In the genomic region with DNA sequence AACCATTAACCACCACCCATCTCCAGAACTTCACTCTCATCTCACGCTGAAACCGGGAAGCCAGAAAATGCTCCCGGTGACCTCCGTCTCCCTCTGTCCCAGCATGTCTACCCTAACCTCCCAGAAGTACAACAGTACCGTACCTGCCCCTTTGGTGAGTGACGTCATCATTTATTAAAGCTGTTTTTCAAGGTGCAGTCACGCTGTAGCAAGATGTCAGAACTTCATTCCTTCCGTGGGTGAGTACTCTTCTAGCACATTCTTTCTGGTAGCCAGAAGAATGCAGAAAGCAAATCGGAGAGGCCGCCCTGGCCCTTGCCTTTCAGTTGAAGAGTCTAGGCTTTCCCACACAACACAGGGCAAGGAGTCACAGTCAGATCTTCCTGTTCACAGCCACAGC, we compare ENCODE assay signal across 29 mouse cellular contexts.
DNase-seq lines count a peak whose midpoint lies in the region; ATAC-seq and TF ChIP-seq lines count a peak whose summit lies in the region.
"Had no signal": no experiment of that assay in that cellular context is flagged by ENCODE, and none has a peak within 500 bp of the region (broad histone marks: within the 10 kb centered on the region; RNA-seq: fewer than 3 reads in every experiment).

No protein-coding gene starts in this region.

- no peak for DNase-seq in hindbrain, postnatal 0 days (ENCODE audit: low spot score)
- peak; percentile 61 to 79 for DNase-seq in lung, adult 18-20 months
- peak; percentile 40 for DNase-seq in lung, adult 2 months
- DNase-seq in lung, postnatal 10 days: peak; percentile 42
- DNase-seq in embryo, embryonic 10.5 days (ENCODE audit: low spot score): no peak
- DNase-seq in adrenal gland, postnatal 10 days: no peak
- DNase-seq in left cerebral cortex, adult 2 months (ENCODE audit: extremely low spot score in 1 of 2, low spot score in 2 of 2): no peak
- DNase-seq: adrenal gland, adult 2 months; B cell, adult 2 months; cerebellum, adult 9-10 months; gastrocnemius, postnatal 14 days; heart, postnatal 36 days; kidney, adult 18-20 months; kidney, postnatal 36 days; left cerebral cortex, postnatal 4 days; liver, postnatal 0 days; retina, postnatal 1 day; right cerebral cortex, postnatal 14 days; thymus, adult 18-20 months; thymus, postnatal 25 days had no signal

- no peaks in the 10 kb centered on the region for H3K27me3 ChIP-seq in hindbrain, embryonic 12.5 days
- no peaks in the 10 kb centered on the region for H3K27me3 ChIP-seq in hindbrain, postnatal 0 days (ENCODE audit: insufficient read depth, low read length)
- H3K27me3 ChIP-seq: hindbrain, embryonic 15.5 days; liver, embryonic 12.5 days; neural tube, embryonic 15.5 days had no signal

- no peaks in the 10 kb centered on the region for H3K4me1 ChIP-seq in hindbrain, embryonic 12.5 days
- no peaks in the 10 kb centered on the region for H3K4me1 ChIP-seq in hindbrain, postnatal 0 days (ENCODE audit: insufficient read depth, low read length)
- no peaks in the 10 kb centered on the region; the same call in 1 of the 2 replicates for H3K4me1 ChIP-seq in lung, adult 2 months (ENCODE audit: control insufficient read depth, insufficient read depth, low read length)
- H3K4me1 ChIP-seq: liver, embryonic 12.5 days had no signal

- H3K4me2 ChIP-seq in hindbrain, embryonic 12.5 days (replicated peaks): no peak overlapping the region
- no peak overlapping the region for H3K4me2 ChIP-seq in hindbrain, postnatal 0 days (ENCODE audit: low read depth, low read length)
- H3K4me2 ChIP-seq: forebrain, embryonic 12.5 days; heart, embryonic 11.5 days; liver, embryonic 12.5 days; midbrain, embryonic 12.5 days had no signal

- no peak for TF ChIP-seq POLR2A in lung, adult 2 months (IDR thresholded peaks at IDR 0.05; ENCODE audit: borderline replicate concordance, extremely low read depth, low read depth, low read length)

- H3K9me3 ChIP-seq in hindbrain, embryonic 12.5 days (replicated peaks): no peaks in the 10 kb centered on the region
- H3K9me3 ChIP-seq in hindbrain, postnatal 0 days (ENCODE audit: low read length): no peaks in the 10 kb centered on the region
- H3K9me3 ChIP-seq: forebrain, embryonic 12.5 days; hindbrain, embryonic 15.5 days; liver, embryonic 12.5 days; megakaryocyte, embryonic 14.5 days; midbrain, embryonic 12.5 days; neural tube, embryonic 15.5 days had no signal

- 0 out of 2 replicates have a peak, but pooled peaks have one; percentile 32 for ATAC-seq in hindbrain, embryonic 12.5 days (ENCODE audit: low FRiP score)
- no peak for ATAC-seq in hindbrain, postnatal 0 days
- ATAC-seq: liver, embryonic 12.5 days; liver, postnatal 0 days had no signal

- H3K9ac ChIP-seq in hindbrain, embryonic 12.5 days: no peak overlapping the region
- no peak overlapping the region for H3K9ac ChIP-seq in hindbrain, postnatal 0 days (replicated peaks; ENCODE audit: low read length)
- H3K9ac ChIP-seq: forebrain, embryonic 12.5 days; hindbrain, embryonic 15.5 days; liver, embryonic 12.5 days; liver, postnatal 0 days; midbrain, embryonic 12.5 days; neural tube, embryonic 15.5 days had no signal

- TF ChIP-seq CTCF in hindbrain, postnatal 0 days (IDR thresholded peaks at IDR 0.05; ENCODE audit: low read depth): no peak
- no peak for TF ChIP-seq CTCF in lung, adult 2 months (IDR thresholded peaks at IDR 0.05; ENCODE audit: insufficient read depth, low read length)
- no peak for TF ChIP-seq CTCF in left cerebral cortex, adult 2 months (IDR thresholded peaks at IDR 0.05)

- no peak overlapping the region for H3K27ac ChIP-seq in hindbrain, embryonic 12.5 days
- no peak overlapping the region for H3K27ac ChIP-seq in hindbrain, postnatal 0 days
- H3K27ac ChIP-seq in left cerebral cortex, adult 2 months: no peak overlapping the region
- H3K27ac ChIP-seq: forebrain, embryonic 12.5 days; hindbrain, embryonic 15.5 days; liver, embryonic 12.5 days; midbrain, embryonic 12.5 days; neural tube, embryonic 15.5 days had no signal

- intact Hi-C loops in left cerebral cortex, adult 2 months (cut with DNase I): loop anchor here (2.0 to 10.0 kb wide), 3 partner anchors 130 to 406 kb away; partner anchors contain the start of gene Arid1b

- H3K4me3 ChIP-seq in hindbrain, embryonic 12.5 days: no peak overlapping the region
- no peak overlapping the region for H3K4me3 ChIP-seq in hindbrain, postnatal 0 days (ENCODE audit: low read length)
- H3K4me3 ChIP-seq in lung, adult 2 months (replicated peaks; ENCODE audit: extremely low read depth, low read depth, low read length): no peak overlapping the region
- no peak overlapping the region for H3K4me3 ChIP-seq in left cerebral cortex, adult 2 months
- H3K4me3 ChIP-seq: erythroblast, embryonic 14.5 days; forebrain, embryonic 12.5 days; hindbrain, embryonic 15.5 days; liver, embryonic 12.5 days; midbrain, embryonic 12.5 days; neural tube, embryonic 15.5 days had no signal

- 90% methylated on average over 10 of the region's 10 CpGs for WGBS in hindbrain, embryonic 12.5 days
- WGBS in hindbrain, postnatal 0 days: 93% methylated on average over 10 of the region's 10 CpGs
- WGBS in lung, adult 2 months: 68% methylated on average over 10 of the region's 10 CpGs

- H3K36me3 ChIP-seq in hindbrain, embryonic 12.5 days: no peaks in the 10 kb centered on the region
- H3K36me3 ChIP-seq in hindbrain, postnatal 0 days (ENCODE audit: insufficient read depth, low read length): no peaks in the 10 kb centered on the region
- H3K36me3 ChIP-seq: forebrain, embryonic 12.5 days; hindbrain, embryonic 15.5 days; liver, embryonic 12.5 days; midbrain, embryonic 12.5 days; neural tube, embryonic 15.5 days had no signal

Comparison
In these comparisons a context has a peak if more than half of its experiments do, and no peak if none do; other contexts are left out.
1. DNase-seq: peak in lung, adult 18-20 months (2 of 2), lung, adult 2 months (single experiment) and lung, postnatal 10 days (single experiment); none in hindbrain, postnatal 0 days (single experiment), embryo, embryonic 10.5 days (single experiment), adrenal gland, postnatal 10 days (single experiment) and left cerebral cortex, adult 2 months (0 of 2).